Mouse (Mus musculus) activated CD4-positive, CD25-positive, alpha-beta regulatory T cell, adult 4 months (primary cell): Measurements from ENCODE around the gene Cfap97d1. TPM values are rescaled to one million over a fixed set of nuclear protein-coding genes. Genes with fewer than 3 reads are reported as not detected.

Experiments
- ATAC-seq: one replicate; pipeline ENCODE4 v1.8.0; 2017
- polyA plus RNA-seq, 2 experiments: library from polyadenylated mRNA; unstranded; fragments of 100-300 nt; shearing (Covaris generic); gene quantifications; one replicate each; pipeline ENCODE4 v1.2.1; 2017

The Cfap97d1 gene
- polyA plus RNA-seq, 2 experiments from 2014 or later = not detected

GRCm38 (mm10) chr11:102013201-102013600 lies 29.1 kb downstream of the Cfap97d1 start:
- ATAC-seq = no peak

GRCm38 (mm10) chr11:102015472-102015871 lies 31.4 kb downstream of the Cfap97d1 start:
- ATAC-seq = no peak

- ATAC-seq = no peak
These were observed 32.1 kb downstream of the Cfap97d1 start for GRCm38 (mm10) chr11:102016136-102016535.

GRCm38 (mm10) chr11:102019736-102020135 lies 35.7 kb downstream of the Cfap97d1 start:
- no peak for ATAC-seq

- ATAC-seq = no peak
These were observed 37.1 kb downstream of the Cfap97d1 start for GRCm38 (mm10) chr11:102021196-102021595.

GRCm38 (mm10) chr11:102023406-102023805 lies 39.3 kb downstream of the Cfap97d1 start:
- no peak for ATAC-seq

GRCm38 (mm10) chr11:102024084-102024758 lies 40.1 kb downstream of the Cfap97d1 start:
- ATAC-seq = no peak

- no peak for ATAC-seq
These were observed 40.8 kb downstream of the Cfap97d1 start for GRCm38 (mm10) chr11:102024875-102025274.

GRCm38 (mm10) chr11:102025354-102025753 lies 41.3 kb downstream of the Cfap97d1 start:
- ATAC-seq = no peak

- no peak for ATAC-seq
These were observed 42.0 kb downstream of the Cfap97d1 start for GRCm38 (mm10) chr11:102025991-102026660.

GRCm38 (mm10) chr11:102026694-102027360 lies 42.7 kb downstream of the Cfap97d1 start:
- ATAC-seq = no peak

- no peak for ATAC-seq
These were observed 43.4 kb downstream of the Cfap97d1 start for GRCm38 (mm10) chr11:102027361-102028017.

- no peak for ATAC-seq
These were observed 44.2 kb downstream of the Cfap97d1 start, which contains the start of gene Mpp3 for GRCm38 (mm10) chr11:102028087-102028816. TSS of gene Mpp3 (minus strand) at chr11:102028461.

- no peak for ATAC-seq
These were observed 45.2 kb downstream of the Cfap97d1 start for GRCm38 (mm10) chr11:102029304-102029703.

GRCm38 (mm10) chr11:102029966-102030365 lies 45.9 kb downstream of the Cfap97d1 start:
- no peak for ATAC-seq

- ATAC-seq = no peak
These were observed 47.1 kb downstream of the Cfap97d1 start for GRCm38 (mm10) chr11:102031149-102031548.

GRCm38 (mm10) chr11:102033055-102033591 lies 49.0 kb downstream of the Cfap97d1 start:
- no peak for ATAC-seq

- ATAC-seq = no peak
These were observed 50.8 kb downstream of the Cfap97d1 start for GRCm38 (mm10) chr11:102034887-102035286.

- no peak for ATAC-seq
These were observed 51.4 kb downstream of the Cfap97d1 start for GRCm38 (mm10) chr11:102035456-102035960.

- ATAC-seq = no peak
These were observed 52.3 kb downstream of the Cfap97d1 start for GRCm38 (mm10) chr11:102036336-102036735.

GRCm38 (mm10) chr11:102037789-102038188 lies 53.7 kb downstream of the Cfap97d1 start:
- ATAC-seq = no peak
